Mouse (Mus musculus) lung, postnatal 0 days (tissue): ENCODE results near the gene Clec2e.

Source experiments
- CTCF ChIP-seq: IDR thresholded peaks from 2 replicates; pipeline ENCODE4 v1.5.1; 2016; ENCODE audit warnings: antibody characterized with exemption, mild to moderate bottlenecking
- EP300 ChIP-seq: IDR thresholded peaks from 2 replicates; pipeline ENCODE4 v1.6.1; 2016; ENCODE audit warnings: antibody characterized with exemption, mild to moderate bottlenecking, control low read depth

GRCm38 (mm10) chr6:129126861-129127260 lies 26.1 kb upstream of the Clec2e start:
- TF ChIP-seq CTCF (no peak), EP300 (no peak)
